Mouse (Mus musculus): Measurements from ENCODE around the gene Shroom4.
"Not testable (repeated sequence)": the region's sequence is repeated elsewhere in the genome, so short reads cannot be mapped to it uniquely, and the experiment has no call there.

Gene Shroom4

DNA sequence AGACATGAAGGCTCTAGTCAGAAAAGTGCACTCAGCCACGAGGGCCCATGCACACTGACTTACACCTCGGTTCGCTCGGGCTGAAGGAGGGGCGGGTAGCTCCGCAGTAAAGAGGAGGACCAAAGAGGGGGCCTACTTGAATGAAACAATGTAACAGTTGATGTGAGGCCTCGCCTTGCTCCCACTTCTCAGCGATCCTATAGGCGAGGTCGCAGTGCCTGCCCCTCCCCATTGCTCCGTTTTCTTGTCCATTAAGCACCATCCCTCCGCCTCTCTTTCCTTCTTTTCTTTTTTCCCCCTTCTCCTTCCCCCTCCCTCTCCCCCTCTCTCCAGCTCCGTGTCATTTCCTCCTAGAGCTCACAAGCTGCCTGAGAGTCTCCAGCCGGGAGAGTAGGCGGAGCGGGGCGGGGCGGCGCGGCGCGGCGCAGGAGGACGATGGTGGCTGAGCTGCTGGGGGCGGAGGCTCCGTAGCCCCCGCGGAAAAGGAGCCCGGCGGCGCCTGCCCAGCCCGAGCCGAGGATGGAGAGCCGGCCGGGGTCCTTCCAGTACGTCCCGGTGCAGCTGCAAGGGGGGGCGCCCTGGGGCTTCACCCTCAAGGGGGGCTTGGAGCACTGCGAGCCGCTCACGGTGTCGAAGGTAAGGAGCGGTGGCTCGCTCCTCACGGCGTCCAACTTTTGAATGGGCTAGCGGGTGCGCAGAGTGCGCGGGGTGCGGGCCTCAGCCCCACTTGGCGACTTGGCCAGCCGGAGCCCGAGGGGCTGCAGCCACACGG is at the start of gene Shroom4:
TSS of gene Shroom4 (plus strand) at position 229 of the 772 bp plus-strand sequence.
- DNase-seq (ENCODE audit: low spot score in 2 of 2): peak; percentile 20 to 53

DNA sequence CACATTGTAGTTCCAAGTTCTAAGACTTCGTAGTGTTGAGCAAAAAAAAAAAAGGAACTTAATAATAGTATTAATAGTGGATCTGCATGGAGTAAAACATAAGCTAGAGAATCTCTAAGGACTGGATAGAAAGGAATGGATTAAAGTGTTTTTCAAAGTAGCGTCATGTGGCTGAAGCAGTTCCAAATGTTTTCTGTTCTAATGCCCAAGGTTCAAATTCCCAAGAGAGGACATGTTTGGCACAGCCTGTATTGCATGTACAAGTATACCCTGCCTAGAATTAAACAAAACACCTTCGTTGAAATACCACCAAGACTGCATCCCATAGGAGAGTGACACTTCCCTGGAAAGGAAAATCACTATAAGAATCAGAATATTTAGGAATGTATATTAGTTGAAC is 42.8 kb upstream of the Shroom4 start:
- DNase-seq (ENCODE audit: low spot score in 2 of 2): no peak

DNA sequence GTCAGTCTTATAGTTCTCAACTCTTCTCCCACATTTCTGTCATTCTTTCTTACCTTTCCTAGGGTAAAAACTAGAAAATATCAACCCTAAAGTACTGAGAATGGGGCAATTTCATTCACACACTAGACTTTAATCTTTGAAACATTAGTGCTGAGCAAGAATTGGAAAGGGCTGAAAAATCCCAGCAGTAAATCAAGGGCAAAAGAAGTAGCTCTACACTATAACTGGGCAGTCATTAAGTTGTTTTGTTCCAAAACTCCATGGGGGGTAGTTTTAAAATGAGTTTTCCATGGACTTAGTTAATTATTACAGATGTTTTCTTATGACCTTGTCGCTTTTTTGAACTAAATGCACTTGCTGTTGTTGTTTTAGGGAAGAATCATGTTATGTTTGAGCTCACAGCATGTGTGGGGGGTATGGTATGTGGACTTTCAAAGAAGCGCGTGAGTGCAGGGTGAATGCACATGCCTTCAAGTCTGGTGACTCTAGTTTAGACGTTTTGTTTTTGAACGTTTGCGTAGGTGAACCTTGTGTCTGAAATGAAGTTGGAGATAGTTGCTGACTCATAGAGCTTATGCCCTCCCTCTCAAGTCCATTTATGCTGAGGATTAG is 42.0 kb upstream of the Shroom4 start:
- no peak for DNase-seq (ENCODE audit: low spot score in 2 of 2)

DNA sequence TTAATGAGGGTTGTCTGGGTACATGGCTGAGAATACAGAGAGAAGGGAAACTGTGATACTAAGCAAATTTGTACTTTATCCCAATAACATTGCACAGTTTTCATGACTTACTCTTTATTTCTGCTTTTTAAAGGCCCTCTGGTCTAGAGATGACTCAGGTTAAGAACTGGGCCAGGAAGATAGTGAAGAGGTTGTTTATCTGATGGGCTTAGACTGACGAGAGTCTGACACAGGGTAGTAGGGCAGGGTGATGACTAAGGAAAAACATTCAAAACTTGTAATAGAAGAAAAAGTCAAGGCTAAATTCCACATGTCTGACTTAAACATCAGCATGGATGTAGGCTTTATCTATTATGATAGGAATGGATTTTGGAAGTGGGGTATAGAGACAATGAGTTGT is 30.8 kb upstream of the Shroom4 start:
- DNase-seq (ENCODE audit: low spot score in 2 of 2): no peak

DNA sequence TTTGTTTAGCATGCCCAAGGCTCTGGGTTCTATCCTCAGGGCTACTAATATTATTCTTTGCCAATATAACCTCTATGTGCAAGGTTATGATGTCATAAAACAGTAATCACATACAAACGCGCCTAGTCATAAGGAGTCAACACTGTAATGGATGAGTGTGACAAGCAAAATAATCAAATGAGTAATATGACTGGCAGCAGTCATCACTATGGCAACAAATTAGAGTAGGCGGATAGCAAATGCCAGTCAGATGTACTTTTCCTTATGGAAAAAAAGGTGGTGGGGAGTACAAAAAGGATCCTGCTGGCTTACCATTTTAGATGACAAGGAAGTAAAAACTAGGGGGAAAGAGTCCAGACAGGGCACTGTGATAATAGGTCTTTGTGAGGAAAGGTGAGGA is 28.9 kb upstream of the Shroom4 start:
- peak in 1 of 2 experiments; percentile 1 for DNase-seq (ENCODE audit: low spot score in 2 of 2)

DNA sequence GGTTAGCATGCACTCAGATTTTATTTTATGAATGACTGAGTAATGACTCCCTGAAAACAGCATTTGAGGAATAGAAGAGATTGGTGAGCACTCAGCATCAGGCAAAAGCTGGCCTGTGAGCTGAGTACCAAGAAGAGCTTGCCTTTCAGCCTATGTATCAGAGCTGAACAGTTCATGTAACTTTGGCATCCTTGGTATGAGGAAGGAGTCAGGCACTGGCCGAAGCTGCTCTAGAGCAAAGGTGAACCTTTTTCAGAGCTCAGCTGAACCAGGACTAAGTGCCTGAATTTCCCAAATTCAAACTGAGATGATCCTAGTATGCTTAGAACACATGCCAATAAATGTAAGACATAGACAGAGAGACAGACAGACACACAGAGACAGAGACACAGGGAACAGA is 5.8 kb upstream of the Shroom4 start:
- DNase-seq (ENCODE audit: low spot score in 2 of 2): no peak

DNA sequence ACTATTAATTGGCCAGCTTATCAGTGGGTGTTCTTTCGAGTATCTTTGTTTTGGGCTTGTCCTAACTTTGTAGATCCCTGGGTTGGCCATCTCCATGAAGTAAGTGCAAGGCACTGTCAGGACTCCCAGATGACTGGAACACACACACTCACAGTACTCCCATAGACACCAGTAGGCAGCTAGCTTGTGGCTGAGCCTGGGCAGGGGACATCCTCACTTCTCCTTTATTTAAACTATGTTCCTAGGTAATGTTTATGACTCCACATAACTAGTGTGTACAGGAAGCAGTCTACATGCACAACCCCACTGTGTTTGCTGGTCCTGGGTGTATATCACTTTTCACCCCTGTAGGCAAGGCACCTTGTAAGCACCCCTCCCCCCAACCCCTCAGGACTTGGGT is 461 bp upstream of the Shroom4 start:
- peak in 1 of 2 experiments; percentile 3 for DNase-seq (ENCODE audit: low spot score in 2 of 2)

DNA sequence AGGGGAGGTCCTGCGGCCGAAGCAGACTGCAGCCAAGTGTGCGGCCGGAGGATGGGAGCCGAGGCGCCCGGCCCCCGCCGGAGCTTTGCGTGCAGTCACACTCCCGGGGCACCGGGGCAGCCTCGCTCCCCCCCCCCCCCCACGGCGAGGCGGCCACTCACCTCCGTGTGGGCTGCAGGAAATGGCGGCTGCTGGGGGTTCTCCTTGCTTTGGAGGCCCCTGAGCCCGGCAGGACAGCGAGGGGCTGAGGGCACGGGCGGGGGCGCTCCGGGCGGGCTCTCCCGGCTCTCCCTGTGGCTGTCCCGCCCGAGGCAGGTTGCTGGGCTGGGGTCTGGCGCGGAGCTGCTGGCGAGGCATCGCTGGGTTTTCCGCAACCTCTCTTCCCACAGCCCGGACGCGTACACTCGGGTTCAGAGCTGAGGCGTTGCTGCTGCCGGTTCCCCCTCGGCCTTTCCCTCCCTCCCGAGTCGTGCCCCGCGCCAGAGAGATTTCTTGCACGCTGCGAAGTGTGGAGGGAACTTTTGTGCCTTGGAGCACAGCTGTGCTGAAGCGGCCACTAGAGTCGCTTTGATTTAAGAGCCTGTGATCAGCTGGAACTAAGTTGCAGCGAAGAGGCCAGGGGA is 855 bp downstream of the Shroom4 start:
- DNase-seq (ENCODE audit: low spot score in 2 of 2): peak in 1 of 2 experiments; percentile 1

DNA sequence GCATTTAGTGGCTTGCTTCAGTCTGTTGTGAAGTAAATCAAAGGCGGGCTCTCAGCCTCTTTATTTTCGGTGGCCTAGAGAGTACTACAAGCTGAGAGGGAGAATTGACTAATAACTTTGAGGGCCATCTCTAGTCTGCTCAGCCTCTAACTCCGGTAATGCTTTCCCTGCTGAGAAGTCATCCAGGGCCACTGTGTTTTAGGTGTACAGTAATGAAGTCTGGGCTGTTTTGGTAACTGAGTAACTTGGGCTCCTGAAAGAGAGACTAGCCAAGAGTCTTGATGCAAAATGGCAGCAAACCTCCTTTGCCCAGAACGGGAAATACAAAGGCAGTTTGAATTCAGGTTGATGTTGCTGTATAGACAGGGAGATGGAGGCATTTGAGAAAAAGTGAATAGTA is 3.3 kb downstream of the Shroom4 start:
- no peak for DNase-seq (ENCODE audit: low spot score in 2 of 2)

DNA sequence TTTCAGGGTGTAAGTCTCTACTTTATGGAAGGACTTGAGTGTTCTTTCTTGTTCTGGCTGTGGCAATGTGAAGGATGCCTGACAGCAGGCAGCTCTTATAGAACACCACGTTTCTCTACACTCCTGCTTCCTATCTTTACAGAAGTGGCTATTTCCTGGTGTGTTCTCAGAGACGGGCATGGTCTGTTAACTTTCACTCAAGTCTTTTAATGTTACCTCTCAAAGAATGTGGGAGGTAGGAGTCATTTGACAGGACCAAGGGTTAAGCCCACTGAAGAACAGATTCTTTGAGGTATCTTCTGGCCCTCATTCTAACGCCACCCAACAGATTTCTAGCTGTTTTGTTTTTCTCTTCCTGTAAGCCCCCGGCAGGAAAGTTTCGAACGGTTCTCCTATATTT is 9.5 kb downstream of the Shroom4 start:
- DNase-seq (ENCODE audit: low spot score in 2 of 2): no peak

DNA sequence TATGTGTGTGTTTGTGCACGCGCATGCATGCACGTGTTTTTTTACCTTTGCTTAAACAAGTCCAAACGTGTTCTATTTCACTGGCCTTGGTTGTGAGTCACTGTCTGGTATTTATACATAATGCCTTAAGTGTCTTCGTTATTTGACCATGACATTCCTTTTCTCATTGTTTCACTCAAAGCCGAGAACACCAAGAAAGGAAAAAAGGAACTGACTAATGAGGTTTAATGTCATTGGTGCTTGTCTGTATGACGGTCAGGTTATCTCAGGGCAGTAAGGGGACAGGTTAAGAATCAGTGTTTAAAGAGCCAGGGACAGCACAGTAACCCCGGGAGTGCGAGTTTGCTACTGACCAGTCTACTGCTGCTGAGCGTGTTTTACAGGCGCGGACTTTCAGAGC is 15.8 kb downstream of the Shroom4 start:
- DNase-seq (ENCODE audit: low spot score in 2 of 2): no peak

DNA sequence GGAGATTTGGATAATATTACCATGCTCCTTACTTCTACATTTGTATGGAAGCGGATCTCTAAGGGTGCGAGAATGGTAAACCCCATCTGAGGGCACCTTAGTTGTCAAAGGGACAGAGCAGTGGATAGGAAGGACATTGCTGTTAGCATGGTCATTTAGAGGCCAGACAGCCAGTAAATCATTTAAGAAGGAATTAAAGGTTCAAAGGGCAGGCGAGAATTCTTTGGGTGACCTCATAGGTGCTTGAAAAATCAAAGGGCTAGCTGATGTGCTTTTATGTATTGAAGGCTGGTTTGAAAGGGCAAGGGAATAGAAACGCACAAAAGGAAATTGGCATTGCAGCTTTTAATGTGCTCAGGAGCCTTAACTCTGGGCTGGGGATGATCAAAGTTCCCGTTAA is 16.3 kb downstream of the Shroom4 start:
- DNase-seq (ENCODE audit: low spot score in 2 of 2): no peak

DNA sequence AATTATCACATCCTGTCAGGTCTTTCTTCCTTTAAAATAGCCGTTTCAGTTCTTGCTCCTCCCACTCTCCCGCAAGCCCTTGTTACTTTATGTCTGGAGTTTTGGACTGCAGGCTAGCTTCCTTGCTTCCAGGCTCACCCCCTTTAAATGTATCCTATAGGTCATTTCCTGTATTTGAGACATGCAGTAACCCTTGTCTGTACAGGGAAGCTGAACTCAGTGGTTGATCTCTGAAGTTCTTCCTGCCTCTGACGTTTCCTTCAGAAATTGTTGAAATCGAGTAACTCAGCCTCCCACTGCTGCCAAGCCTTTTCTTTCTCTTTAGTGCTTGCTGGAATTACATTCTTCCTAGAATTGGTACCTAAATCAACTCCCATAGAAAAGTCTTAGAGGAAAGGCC is 18.5 kb downstream of the Shroom4 start:
- no peak for DNase-seq (ENCODE audit: low spot score in 2 of 2)

DNA sequence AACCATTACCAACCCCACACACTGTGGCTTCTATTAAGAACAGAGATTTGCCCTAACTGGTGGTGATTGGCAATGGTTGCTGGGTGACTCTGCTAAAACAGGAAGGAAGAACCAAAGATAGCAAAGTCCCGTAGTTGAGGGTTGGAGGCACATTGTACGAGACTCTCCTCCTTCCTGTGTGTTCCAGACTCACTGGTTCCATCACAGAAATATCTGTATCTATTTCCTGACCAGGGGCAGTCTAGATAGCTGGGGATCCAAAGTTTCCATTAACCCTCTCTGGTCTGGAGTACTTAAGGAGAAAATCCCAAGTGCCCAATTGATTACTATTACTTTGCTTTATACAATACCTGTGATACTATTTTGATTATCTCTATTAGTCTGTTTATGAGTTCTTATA is 35.6 kb downstream of the Shroom4 start:
- no peak for DNase-seq (ENCODE audit: low spot score in 2 of 2)

DNA sequence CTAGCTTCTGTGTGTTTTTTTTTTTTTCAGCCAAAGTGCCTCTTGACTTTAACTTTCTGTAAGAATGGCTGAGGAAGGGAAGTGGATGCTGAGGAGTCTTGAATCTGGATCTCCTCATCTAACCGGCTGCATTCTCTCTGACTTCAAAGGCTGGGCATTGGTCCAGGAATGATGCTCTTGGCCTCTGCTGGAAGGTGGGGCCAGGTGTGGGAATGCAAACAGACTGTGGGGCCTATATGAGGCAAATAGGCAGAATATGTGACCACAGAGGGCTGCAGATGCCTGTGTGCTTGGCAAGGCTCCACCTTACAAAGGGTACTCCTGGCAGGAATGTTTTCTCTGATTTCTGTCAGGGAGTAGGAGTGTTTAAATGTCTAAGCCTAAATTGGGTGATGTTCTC is 46.8 kb downstream of the Shroom4 start:
- DNase-seq (ENCODE audit: low spot score in 2 of 2): no peak

DNA sequence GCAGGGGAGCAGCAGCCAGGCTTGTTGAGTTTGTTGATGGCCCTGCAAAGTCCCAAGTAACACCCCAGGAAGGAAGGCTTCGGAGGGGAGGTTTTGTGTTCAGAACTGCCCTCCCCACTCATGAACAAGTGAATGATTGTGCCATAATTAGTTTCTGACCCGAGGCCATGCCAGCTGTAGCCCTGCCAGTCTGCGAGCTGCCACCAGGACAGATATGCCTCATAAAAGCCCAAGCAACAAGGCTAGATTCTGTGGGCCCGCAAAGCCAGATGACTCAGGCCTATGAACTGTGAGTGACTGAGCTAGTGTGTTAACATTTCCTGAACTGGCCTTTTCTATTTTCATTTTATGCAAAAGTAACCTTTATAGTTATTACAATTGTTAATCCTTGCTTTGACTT is 48.3 kb downstream of the Shroom4 start:
- DNase-seq (ENCODE audit: low spot score in 2 of 2): peak in 1 of 2 experiments; percentile 9

DNA sequence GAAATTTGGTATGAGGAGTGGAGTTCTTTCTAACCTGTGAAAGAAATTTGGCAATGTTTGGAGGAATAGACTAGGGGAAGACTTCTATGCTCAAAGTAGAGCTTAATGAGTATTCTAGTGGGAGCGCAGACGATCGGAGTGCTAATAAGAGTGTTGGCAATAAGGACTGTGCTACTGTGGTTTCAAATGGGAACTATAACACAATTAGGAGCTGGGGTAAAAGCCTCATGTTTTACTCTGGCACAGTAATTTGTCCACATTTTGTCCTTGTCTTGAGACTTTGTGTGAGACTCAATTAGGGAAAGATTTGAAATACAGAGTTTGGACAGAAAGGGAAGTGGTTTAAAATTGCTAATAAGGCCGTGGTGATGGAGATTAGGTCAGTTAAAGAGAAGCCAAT is 53.6 kb downstream of the Shroom4 start:
- DNase-seq (ENCODE audit: low spot score in 2 of 2): no peak

DNA sequence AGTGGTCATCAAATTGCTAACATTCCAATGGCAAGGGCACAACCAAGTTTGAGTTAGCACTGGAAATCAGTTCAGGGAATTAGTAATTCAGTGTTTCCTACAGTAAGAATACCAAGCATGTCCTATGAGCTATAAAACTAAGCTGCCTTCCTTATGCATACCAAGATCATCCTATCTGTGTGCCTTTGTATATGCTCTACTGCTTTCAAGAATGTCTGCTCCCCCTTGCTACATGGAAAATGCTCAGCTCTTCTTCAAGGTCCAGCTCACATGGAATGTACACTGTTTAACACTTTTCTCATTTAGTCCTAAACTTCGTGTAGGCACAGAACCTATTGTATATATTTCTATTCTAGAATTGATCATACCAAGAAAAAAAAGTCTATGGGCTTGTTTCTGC is 69.6 kb downstream of the Shroom4 start:
- not testable (repeated sequence) for DNase-seq (ENCODE audit: low spot score in 2 of 2)

DNA sequence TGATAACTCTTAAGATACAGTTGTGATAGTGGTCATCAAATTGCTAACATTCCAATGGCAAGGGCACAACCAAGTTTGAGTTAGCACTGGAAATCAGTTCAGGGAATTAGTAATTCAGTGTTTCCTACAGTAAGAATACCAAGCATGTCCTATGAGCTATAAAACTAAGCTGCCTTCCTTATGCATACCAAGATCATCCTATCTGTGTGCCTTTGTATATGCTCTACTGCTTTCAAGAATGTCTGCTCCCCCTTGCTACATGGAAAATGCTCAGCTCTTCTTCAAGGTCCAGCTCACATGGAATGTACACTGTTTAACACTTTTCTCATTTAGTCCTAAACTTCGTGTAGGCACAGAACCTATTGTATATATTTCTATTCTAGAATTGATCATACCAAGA is 72.9 kb downstream of the Shroom4 start:
- DNase-seq (ENCODE audit: low spot score in 2 of 2): not testable (repeated sequence)

DNA sequence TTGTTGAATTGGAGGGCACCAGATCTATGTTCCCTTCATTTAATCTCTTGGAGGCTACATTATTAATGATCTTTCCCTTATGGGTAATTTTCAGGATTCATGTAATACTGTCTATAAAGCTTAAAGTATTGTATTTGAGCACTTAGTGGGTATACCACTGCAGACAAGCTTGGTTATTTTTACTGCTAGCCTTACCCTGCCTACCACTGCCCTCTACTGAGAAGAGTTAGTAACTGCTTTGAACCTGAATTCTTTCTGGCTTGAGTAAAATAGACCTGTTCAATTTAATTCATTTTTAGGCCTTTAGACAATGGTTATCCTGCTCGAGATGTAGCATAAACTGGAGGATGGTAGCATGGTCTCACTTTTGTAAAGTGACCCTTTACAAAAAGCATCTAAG is 75.5 kb downstream of the Shroom4 start:
- DNase-seq (ENCODE audit: low spot score in 2 of 2): peak in 1 of 2 experiments; percentile 7

DNA sequence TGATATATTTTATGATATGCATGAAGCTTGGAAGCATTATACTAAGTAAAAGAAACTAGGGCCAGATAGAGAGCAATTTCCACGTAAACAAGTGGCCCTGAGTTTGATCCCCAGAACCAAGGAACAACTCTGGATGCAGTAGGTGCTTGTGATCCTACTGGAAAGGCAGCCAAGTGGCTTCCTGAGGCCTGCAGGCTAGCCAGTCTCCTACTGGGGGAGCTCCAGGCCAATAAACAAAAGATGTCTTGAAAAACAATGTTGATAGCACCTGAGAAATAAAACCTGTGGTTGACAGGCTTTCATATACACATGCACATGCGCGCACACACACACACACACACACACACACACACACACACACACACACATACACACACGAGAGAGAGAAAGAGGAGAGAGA is 82.6 kb downstream of the Shroom4 start:
- no peak for DNase-seq (ENCODE audit: low spot score in 2 of 2)

DNA sequence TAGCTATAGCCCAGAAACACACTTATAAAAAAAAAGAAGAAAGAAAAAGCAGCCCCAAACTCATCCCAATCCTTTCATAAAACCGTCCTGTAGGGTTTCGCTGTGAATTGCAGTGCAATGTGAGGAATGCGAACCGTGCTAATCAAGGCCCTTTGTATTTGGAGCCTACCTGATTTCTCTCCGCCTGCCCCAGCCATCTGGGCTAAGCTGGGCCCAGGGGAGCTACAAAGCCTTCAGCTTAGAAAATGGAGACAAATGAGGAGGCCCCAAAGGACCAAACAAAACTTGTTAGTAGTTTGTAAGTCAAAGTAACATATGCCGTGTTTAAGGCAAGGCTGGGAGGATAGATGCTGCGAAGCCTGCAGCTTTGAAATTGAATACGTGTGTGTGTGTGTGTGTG is 84.2 kb downstream of the Shroom4 start:
- DNase-seq (ENCODE audit: low spot score in 2 of 2): no peak

DNA sequence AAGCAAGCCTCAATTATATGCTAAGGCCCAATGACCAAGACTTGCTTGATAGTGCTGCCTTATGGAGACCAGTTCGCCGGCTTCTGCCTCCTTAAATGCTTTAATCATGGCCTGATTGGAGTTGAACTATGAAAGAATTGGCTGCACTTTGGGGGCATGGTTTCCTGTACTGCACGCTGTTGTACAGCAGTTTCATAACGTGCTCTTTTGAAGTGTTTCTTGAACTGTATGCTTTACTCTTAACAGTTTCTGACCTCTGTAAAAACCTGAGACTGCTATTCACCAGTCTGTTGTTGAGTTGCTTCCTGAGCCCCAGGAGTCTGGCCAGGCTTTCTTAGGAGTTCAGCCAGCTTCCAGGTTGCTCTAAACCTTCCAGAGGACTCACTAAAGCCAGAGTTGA is 90.8 kb downstream of the Shroom4 start:
- DNase-seq (ENCODE audit: low spot score in 2 of 2): no peak
